Mouse (Mus musculus): ENCODE data around the gene Kif26b.
A peak's percentile ranks its signal among the peaks of the same experiment; 100 is the strongest.

The Kif26b gene

DNA sequence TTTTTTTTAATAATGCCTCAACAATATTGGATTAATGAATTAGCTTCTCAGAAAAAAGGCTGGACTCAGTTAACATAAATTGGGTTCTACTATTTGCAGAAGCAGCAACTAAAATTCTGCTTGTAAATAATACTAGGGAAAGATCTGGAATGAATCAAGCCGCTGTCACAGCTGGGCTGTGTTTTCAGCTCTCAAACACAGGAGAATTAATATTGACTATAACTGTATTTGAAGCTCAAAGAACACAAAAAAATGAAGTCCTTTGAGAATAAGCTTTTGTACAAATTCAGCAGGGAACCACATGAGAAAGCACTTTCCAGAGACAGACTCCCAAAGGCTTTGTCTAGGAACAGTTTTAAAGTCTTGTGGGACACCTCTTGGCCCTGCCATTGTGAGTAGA is 134.6 kb downstream of the Kif26b start:
- DNase-seq (ENCODE audit: low spot score), result no peak

GRCm38 (mm10) chr1:178664271-178664969 is 135.5 kb downstream of the Kif26b start:
- no peak for DNase-seq (ENCODE audit: low spot score)

GRCm38 (mm10) chr1:178666524-178666923 is 137.6 kb downstream of the Kif26b start:
- no peak for DNase-seq (ENCODE audit: low spot score)

GRCm38 (mm10) chr1:178667808-178668207 is 138.9 kb downstream of the Kif26b start:
- DNase-seq (ENCODE audit: low spot score), result no peak

DNA sequence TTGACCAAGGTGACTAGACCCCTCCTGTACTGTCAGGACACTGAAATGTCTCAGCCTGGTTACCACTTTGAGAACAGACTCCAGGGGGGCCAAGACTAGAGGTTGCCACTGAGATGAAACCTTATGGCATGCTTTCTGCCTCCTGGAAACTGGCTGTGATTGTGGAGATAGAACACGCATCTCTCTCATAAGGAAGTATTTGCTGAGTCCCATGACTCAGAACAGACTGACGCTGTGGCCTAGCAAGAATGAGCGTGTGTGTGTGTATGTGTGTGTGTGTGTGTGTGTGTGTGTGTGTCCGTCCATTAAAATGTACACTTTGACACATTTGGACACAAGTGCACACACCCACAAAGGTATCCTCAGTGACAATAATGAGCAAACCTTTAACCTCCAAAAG is 140.0 kb downstream of the Kif26b start:
- no peak for DNase-seq (ENCODE audit: low spot score)

DNA sequence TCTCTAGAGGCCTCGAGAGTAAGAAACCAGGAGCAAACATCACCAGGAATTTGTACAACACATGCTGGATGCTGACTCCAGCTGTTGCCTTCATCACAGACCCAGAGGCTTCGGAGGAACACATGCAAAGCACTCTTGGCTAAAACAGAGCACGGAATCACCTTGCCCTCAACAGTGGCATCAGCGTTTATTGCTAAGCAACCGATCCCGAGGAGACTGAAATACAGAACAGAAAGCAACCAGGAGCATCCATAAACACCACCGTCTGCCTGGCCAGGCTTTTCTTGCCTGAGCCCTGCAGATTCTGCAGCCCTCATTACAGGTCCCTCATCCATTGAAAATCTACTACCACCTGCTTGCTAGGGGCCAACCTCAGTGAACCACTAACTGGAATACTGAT is 144.1 kb downstream of the Kif26b start:
- DNase-seq (ENCODE audit: low spot score), result no peak

DNA sequence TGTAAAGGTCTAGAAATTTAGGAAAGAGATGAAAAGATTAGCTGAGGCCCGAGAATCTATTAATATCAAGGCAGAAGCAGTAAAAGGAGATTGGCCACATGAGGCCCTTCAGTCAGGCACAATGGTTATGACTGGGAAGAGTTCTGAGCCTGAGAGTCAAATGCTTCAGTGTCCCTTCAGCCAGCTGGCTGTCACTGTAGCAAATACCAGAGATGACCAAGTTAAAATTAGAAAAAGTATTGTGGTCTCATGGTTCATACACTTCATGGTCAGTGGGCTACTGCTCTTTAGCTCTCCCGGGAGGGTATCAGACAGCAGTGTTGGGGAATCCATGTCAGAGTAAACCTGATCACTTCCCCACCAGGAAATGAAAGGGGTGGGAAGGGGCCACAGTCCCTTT is 144.6 kb downstream of the Kif26b start:
- DNase-seq (ENCODE audit: low spot score), result no peak

GRCm38 (mm10) chr1:178675542-178676252 is 146.8 kb downstream of the Kif26b start:
- DNase-seq (ENCODE audit: low spot score), result no peak

DNA sequence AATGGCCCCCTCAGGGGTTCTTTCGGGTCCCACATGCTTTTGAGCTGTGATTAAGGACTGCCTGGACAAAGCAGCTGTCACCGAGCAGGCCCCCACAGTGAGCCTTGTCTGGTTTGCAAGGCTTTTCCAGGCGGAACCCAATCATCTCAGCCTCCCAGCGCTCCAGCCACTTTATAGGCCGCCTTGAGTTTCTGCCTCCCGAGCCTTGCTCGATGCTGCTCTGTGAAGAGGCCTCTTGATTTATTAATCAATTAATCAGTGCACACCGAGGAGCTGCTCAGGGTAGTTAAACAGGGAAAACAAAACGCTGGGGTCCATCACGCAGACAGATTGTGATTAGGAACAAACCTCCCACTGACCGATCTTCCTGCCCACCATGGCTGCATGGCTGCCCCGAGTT is 148.2 kb downstream of the Kif26b start:
- DNase-seq (ENCODE audit: low spot score), result no peak

DNA sequence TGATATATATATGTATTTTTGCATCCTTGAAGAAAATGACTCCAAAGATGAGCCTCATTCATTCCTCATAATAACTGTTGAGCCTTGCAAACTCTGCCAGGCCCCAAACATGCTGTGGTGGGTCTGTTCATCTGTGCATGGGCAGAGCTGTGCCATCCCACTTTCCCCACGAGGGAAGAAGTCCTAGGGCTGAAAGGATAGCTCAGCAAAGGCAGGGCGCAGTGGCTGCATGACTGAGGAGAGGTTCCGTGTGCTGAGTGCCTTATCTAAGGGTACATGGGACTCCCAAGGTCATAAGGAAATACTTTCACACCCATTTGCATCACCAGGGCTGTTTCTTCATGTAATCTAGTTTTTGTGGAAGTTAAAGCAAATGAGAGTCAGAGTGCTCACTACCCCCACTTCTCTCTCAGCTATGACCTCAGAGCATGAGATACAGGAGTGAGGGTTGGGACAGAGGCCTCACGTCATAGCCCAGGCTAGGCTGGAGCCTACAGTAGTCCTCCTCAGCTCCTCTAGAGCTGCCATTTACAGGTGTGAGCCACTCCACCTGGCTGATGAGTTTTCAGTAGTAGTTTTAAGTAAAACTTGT is 148.8 kb downstream of the Kif26b start:
- DNase-seq (ENCODE audit: low spot score), result no peak

DNA sequence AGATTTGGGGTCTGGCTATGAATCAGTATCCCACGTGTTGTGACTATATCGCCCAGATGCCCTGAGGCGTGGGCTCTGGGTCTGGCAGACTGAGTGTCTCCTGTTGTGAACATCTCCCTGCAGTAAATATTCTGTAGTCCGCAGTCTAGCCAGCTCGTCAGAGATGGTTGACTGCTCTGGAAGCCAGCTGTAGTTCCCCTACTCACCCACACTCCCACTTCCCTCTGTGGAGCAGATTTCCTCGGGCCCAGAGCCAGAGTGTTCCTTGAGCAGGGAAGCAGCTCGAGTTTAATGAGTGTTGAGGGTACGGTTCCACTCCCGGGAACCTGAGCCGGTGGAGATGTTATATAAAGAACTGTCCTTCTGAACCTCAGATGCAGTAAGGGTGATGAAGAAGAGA is 154.7 kb downstream of the Kif26b start:
- DNase-seq (ENCODE audit: low spot score), result peak; percentile 31

- no peak for DNase-seq (ENCODE audit: low spot score)
These were observed 156.2 kb downstream of the Kif26b start for GRCm38 (mm10) chr1:178684991-178685680.

GRCm38 (mm10) chr1:178686881-178687280 is 158.0 kb downstream of the Kif26b start:
- no peak for DNase-seq (ENCODE audit: low spot score)

GRCm38 (mm10) chr1:178689512-178689911 is 160.6 kb downstream of the Kif26b start:
- DNase-seq (ENCODE audit: low spot score), result no peak

- DNase-seq (ENCODE audit: low spot score), result no peak
These were observed 162.8 kb downstream of the Kif26b start for GRCm38 (mm10) chr1:178691679-178692078.

- no peak for DNase-seq (ENCODE audit: low spot score)
These were observed 171.2 kb downstream of the Kif26b start for GRCm38 (mm10) chr1:178700102-178700501.

DNA sequence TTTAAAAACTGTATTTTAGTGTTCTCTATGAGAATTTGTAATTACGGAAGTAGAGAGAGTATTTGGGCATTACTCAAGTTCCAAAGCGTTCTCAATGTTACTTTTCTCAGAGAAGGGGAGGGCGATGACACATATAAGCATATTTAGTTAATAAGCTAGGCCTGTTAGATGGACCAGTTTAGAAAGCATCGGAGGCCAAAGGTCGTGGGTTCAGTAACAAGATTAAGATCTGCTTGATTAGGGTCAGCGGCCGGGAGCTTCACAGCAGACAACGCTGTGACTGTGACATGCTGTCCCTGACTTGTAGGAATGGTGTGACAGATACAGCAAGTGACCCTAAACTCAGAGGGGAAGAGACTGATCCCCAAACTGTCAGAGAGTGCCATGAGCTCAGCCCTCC is 174.6 kb downstream of the Kif26b start:
- no peak for DNase-seq (ENCODE audit: low spot score)

DNA sequence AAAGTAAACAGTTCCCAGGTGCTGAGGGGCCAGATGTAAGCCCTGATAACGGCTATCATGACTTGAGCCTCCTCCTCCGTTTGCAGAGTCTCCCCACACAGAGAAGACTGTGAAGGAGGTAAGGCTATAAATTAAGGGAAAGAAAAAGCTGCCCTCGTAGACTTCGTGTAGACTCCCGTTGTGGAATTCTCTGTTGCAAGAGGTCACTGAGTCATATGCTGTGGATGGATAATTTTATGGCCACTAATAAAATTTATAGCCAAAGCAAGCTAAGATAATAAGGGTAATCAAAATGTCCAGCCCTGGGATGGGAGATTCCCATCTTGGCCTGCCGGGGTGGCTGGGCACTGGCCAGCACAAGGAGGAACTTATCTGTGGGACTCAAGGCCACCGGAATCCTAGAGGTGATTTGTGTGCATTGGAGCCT is 179.0 kb downstream of the Kif26b start:
- peak; percentile 15 for DNase-seq (ENCODE audit: low spot score)

DNA sequence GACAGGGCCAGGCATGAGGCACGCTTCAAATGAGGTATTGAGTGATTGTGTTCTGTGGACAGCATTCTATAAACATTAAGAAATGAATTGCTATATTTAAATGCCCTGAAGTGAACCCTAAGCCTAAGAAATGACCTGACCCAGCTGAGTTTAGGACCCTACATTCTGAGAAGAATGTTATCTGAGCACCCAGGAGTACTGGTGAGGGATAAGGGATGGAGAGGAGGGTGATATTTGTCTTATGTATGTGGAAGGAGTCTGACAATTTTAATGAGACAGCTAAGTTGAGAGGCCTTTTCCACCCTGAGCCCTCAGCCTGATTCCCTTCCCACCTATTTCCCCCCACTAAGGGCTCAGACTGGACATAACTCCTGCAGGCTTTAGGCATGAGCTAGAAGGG is 179.4 kb downstream of the Kif26b start:
- no peak for DNase-seq (ENCODE audit: low spot score)

DNA sequence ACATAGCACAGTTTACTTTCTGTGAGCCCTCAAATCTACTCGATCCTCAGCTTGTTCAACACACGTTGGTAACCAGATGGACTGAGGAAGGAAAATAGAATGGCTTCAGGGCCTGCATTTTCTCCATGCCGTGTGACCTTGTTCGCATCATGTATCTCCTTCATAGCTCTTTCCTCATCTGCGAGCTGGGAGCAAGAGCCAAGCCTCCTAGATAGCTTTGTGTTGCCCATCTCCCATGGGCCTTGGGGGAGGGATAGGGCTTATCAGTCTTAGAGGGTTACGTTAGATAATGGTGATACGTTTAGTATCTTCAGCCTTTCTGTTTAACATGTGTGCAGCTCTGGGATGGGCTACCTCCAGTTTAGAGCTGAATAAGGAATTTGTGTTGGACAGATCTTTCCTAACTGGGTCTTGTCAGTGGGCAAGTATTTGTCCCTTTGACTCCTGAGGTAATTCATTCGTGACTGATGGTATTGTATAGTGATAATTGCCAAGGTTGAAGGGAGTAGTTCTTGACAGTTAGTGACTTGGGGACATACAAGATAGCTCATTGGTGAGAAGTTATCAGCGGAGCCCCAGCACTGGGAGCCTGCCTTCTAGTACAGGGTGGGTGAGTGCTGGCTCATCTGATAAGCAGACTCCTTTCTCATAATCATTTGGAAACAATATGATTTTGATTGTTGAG is 183.4 kb downstream of the Kif26b start:
- DNase-seq (ENCODE audit: low spot score), result no peak

DNA sequence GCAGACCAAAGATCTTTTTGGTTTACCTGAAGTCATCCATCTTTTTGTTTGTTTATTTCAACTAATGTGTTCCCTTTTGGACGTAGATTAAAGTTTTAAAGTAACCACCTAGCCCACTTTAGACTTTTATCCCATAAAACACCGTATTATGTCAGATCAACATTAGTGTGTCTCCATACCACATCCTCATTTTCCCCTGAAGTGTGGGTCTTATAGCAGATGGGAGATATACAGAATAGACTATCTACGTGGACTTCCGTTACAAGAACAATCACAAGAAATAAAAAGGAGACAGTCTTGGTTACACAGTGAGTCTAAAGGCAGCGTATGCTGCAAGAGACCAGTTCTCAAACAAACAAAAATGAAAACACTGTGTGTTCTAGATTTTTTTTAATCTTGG is 185.3 kb downstream of the Kif26b start:
- no peak for DNase-seq (ENCODE audit: low spot score)

GRCm38 (mm10) chr1:178716411-178716810 is 187.5 kb downstream of the Kif26b start:
- DNase-seq (ENCODE audit: low spot score), result no peak
